Mouse (Mus musculus): ENCODE results near the gene Anp32a.

DNA sequence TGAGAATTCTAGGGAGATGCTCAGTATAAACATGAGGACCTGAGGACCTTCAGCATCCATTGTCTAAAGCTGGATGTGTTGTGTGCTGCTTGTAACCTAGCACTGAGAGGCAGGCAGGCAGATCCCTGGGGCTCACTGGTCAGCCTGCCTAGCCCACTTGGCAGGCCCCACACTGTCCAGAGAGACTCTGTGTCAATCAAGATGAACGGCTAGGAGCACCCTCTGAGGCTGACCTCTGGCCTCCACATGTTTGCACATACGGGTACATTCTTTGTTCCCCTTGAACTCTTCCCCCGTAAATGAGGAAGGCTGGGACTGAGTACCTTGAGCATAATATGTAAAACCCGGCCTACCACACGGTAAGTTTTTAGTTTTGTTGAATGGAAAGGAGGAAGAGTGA, 39.3 kb downstream of the Anp32a start:
- no peak for TF ChIP-seq CTCF (IDR thresholded peaks at IDR 0.05 in 2 of 3, conservative IDR thresholded peaks at IDR 0.05 in 1 of 3; ENCODE audit: control insufficient read depth in 1 of 3, insufficient read depth in 1 of 3, low read depth in 2 of 3, low read length in 3 of 3, poor library complexity in 1 of 3, severe bottlenecking in 1 of 3)
- no peak for TF ChIP-seq CHD1 (IDR thresholded peaks at IDR 0.05; ENCODE audit: low read depth, low read length)
- no peak for TF ChIP-seq POLR2A (IDR thresholded peaks at IDR 0.05; ENCODE audit: control insufficient read depth in 1 of 2, insufficient read depth in 1 of 2, low read depth in 1 of 2, low read length in 2 of 2, poor library complexity in 1 of 2)
- no peak for TF ChIP-seq POLR2AphosphoS5 (IDR thresholded peaks at IDR 0.05; ENCODE audit: borderline replicate concordance, low read depth, low read length)
- TF ChIP-seq BHLHE40 (IDR thresholded peaks at IDR 0.05; ENCODE audit: borderline replicate concordance, low read depth, low read length) = no peak
- TF ChIP-seq MYC (IDR thresholded peaks at IDR 0.05; ENCODE audit: low read depth, low read length) = no peak
- TF ChIP-seq MAFK (IDR thresholded peaks at IDR 0.05; ENCODE audit: borderline replicate concordance, low read depth, low read length) = no peak
- TF ChIP-seq ZKSCAN1 (IDR thresholded peaks at IDR 0.05; ENCODE audit: low read depth, low read length) = no peak
- TF ChIP-seq MAX (IDR thresholded peaks at IDR 0.05; ENCODE audit: low read length) = no peak

All from MEL (cell line).